Mouse (Mus musculus) MEL (cell line): ENCODE results near the gene Vgll4. TPM values are rescaled to one million over a fixed set of nuclear protein-coding genes. Genes with fewer than 3 reads are reported as not detected.

ENCODE experiments used
- DNase-seq: peaks from one replicate; pipeline ENCODE4 v3.0.0; 2011; ENCODE audit warnings: low read depth, low spot score
- H3K27ac ChIP-seq: 2 replicates; pipeline ENCODE4 v1.5.1; 2012; ENCODE audit warnings: low read depth, mild to moderate bottlenecking, control low read depth, low read length, moderate library complexity; ENCODE audit not compliant: control insufficient read depth
- H3K27me3 ChIP-seq, 2 experiments: fragments of 150-350 bp in 1 of 2; sonication (generic) in 1 of 2; 2 replicates each; pipeline ENCODE4 v1.6.1; 2012; ENCODE audit warnings: low read length in 2 of 2, mild to moderate bottlenecking in 2 of 2, improper control_type of control experiment in 1 of 2, moderate library complexity in 1 of 2; ENCODE audit not compliant: insufficient read depth in 2 of 2, control insufficient read depth in 1 of 2
- H3K36me3 ChIP-seq, 2 experiments: 2 replicates each; pipeline ENCODE4 v1.6.1; 2012 to 2014; ENCODE audit warnings: low read length in 2 of 2, improper control_type of control experiment in 1 of 2, inconsistent platforms in 1 of 2, mild to moderate bottlenecking in 1 of 2; ENCODE audit not compliant: insufficient read depth in 2 of 2, control insufficient read depth in 1 of 2
- H3K4me1 ChIP-seq, 2 experiments: fragments of 150-350 bp in 1 of 2; sonication (generic) in 1 of 2; 2 replicates each; pipeline ENCODE4 v1.6.1; 2012; ENCODE audit warnings: low read length in 2 of 2, improper control_type of control experiment in 1 of 2, mild to moderate bottlenecking in 1 of 2; ENCODE audit not compliant: insufficient read depth in 2 of 2, control insufficient read depth in 1 of 2
- H3K4me3 ChIP-seq, 2 experiments: fragments of 150-350 bp in 1 of 2; sonication (generic) in 1 of 2; 2 replicates each; pipeline ENCODE4 v1.5.1; 2012; ENCODE audit warnings: low read depth in 2 of 2, low read length in 2 of 2, mild to moderate bottlenecking in 2 of 2, moderate library complexity in 2 of 2, control low read depth in 1 of 2, improper control_type of control experiment in 1 of 2; ENCODE audit not compliant: control insufficient read depth in 1 of 2, insufficient read depth in 1 of 2
- H3K79me2 ChIP-seq: 2 replicates; pipeline ENCODE4 v1.6.1; 2012; ENCODE audit warnings: mild to moderate bottlenecking, low read length, moderate library complexity; ENCODE audit not compliant: control insufficient read depth, poor library complexity, insufficient read depth
- H3K9ac ChIP-seq: 2 replicates; pipeline ENCODE4 v1.6.1; 2012; ENCODE audit warnings: low read depth, mild to moderate bottlenecking, control low read depth, low read length, moderate library complexity; ENCODE audit not compliant: control insufficient read depth, poor library complexity, severe bottlenecking
- H3K9me3 ChIP-seq: fragments of 150-350 bp; sonication (generic); replicated peaks from 2 replicates; pipeline ENCODE4 v1.6.1; 2012; ENCODE audit warnings: mild to moderate bottlenecking, low read length, improper control_type of control experiment, moderate library complexity; ENCODE audit not compliant: insufficient read depth
- E2F4 ChIP-seq: IDR thresholded peaks from 2 replicates; pipeline ENCODE4 v1.6.1; 2011; ENCODE audit warnings: low read depth, low read length, improper control_type of control experiment, borderline replicate concordance
- ELF1 ChIP-seq: IDR thresholded peaks from 2 replicates; pipeline ENCODE4 v1.6.1; 2014; ENCODE audit warnings: low read depth, mild to moderate bottlenecking, inconsistent platforms, low read length, improper control_type of control experiment, moderate library complexity
- ETS1 ChIP-seq: IDR thresholded peaks from 2 replicates; pipeline ENCODE4 v1.6.1; 2012; ENCODE audit warnings: low read depth, mild to moderate bottlenecking, inconsistent platforms, low read length, improper control_type of control experiment, moderate library complexity
- MAFK ChIP-seq: IDR thresholded peaks from 2 replicates; pipeline ENCODE4 v1.6.1; 2011; ENCODE audit warnings: low read depth, mild to moderate bottlenecking, low read length, improper control_type of control experiment, borderline replicate concordance
- MAX ChIP-seq: IDR thresholded peaks from 2 replicates; pipeline ENCODE4 v1.6.1; 2011; ENCODE audit warnings: low read length, improper control_type of control experiment
- MAZ ChIP-seq: IDR thresholded peaks from 2 replicates; pipeline ENCODE4 v1.6.1; 2012; ENCODE audit warnings: low read depth, mild to moderate bottlenecking, inconsistent platforms, low read length, improper control_type of control experiment
- MXI1 ChIP-seq: IDR thresholded peaks from 2 replicates; pipeline ENCODE4 v1.6.1; 2011; ENCODE audit warnings: mild to moderate bottlenecking, low read depth, low read length, improper control_type of control experiment
- MYC ChIP-seq: IDR thresholded peaks from 2 replicates; pipeline ENCODE4 v1.6.1; 2011; ENCODE audit warnings: low read depth, mild to moderate bottlenecking, low read length, improper control_type of control experiment, moderate library complexity
- POLR2A ChIP-seq, 2 experiments: IDR thresholded peaks; 2 replicates each; pipeline ENCODE4 v1.6.1; 2011 to 2012; ENCODE audit warnings: low read length in 2 of 2, mild to moderate bottlenecking in 2 of 2, control low read depth in 1 of 2, improper control_type of control experiment in 1 of 2, low read depth in 1 of 2, moderate library complexity in 1 of 2; ENCODE audit not compliant: control insufficient read depth in 1 of 2, insufficient read depth in 1 of 2, poor library complexity in 1 of 2
- RAD21 ChIP-seq: IDR thresholded peaks from 2 replicates; pipeline ENCODE4 v1.6.1; 2011; ENCODE audit warnings: mild to moderate bottlenecking, low read depth, low read length, improper control_type of control experiment
- RCOR1 ChIP-seq: IDR thresholded peaks from 2 replicates; pipeline ENCODE4 v1.6.1; 2012; ENCODE audit warnings: low read depth, mild to moderate bottlenecking, inconsistent platforms, low read length, improper control_type of control experiment
- SMC3 ChIP-seq: IDR thresholded peaks from 2 replicates; pipeline ENCODE4 v1.6.1; 2011; ENCODE audit warnings: low read depth, low read length, improper control_type of control experiment
- USF1 ChIP-seq: IDR thresholded peaks from 2 replicates; pipeline ENCODE4 v1.6.1; 2014; ENCODE audit warnings: low read depth, mild to moderate bottlenecking, inconsistent platforms, low read length, improper control_type of control experiment, moderate library complexity
- USF2 ChIP-seq, 2 experiments: IDR thresholded peaks; 2 replicates each; pipeline ENCODE4 v1.6.1; 2011 to 2012; ENCODE audit warnings: improper control_type of control experiment in 2 of 2, low read length in 2 of 2, borderline replicate concordance in 1 of 2, inconsistent platforms in 1 of 2, low read depth in 1 of 2, mild to moderate bottlenecking in 1 of 2; ENCODE audit not compliant: insufficient read depth in 1 of 2
- ZKSCAN1 ChIP-seq: IDR thresholded peaks from 2 replicates; pipeline ENCODE4 v1.6.1; 2012; ENCODE audit warnings: low read depth, mild to moderate bottlenecking, inconsistent platforms, low read length, improper control_type of control experiment, moderate library complexity
- ZNF384 ChIP-seq: IDR thresholded peaks from 2 replicates; pipeline ENCODE4 v1.6.1; 2012; ENCODE audit warnings: low read depth, mild to moderate bottlenecking, inconsistent platforms, low read length, improper control_type of control experiment
- polyA plus RNA-seq, 2 experiments: library from polyadenylated mRNA; stranded (reverse) in 1 of 2; unstranded in 1 of 2; fragments of >175 nt in 1 of 2; fragments of >200 nt in 1 of 2; gene quantifications; 2 replicates each; pipeline versions ENCODE4 v1.2.1 to v1.2.4; 2012; ENCODE audit warnings: low replicate concordance in 2 of 2, low read depth in 1 of 2; ENCODE audit not compliant: insufficient read length in 2 of 2, insufficient read depth in 1 of 2, missing spikeins in 1 of 2
- total RNA-seq: library from RNA; depleted of rRNA; stranded (reverse); fragments of 300-350 nt; gene quantifications from 2 replicates; pipeline ENCODE4 v1.2.3, GENCODE M21; 2012

The Vgll4 gene
- total and polyA plus RNA-seq, 3 experiments, result 18.1 to 21.5 TPM; not detected in 1

- no peak for TF ChIP-seq ETS1
- no peak for TF ChIP-seq MAX
- Histone ChIP-seq H3K9me3 (no peaks in the 10 kb centered on the region), H3K27me3 (no peaks in the 10 kb centered on the region), H3K4me3 (no peak overlapping the region), H3K79me2 (no peaks in the 10 kb centered on the region), H3K36me3 (no peaks in the 10 kb centered on the region; a peak in 1 of 4 replicates), H3K9ac (no peak overlapping the region), H3K27ac (no peak overlapping the region), H3K4me1 (no peaks in the 10 kb centered on the region)
- DNase-seq, result no peak
Measured at GRCm38 (mm10) chr6:114935362-114935761, 34.4 kb downstream of the Vgll4 start.

DNA sequence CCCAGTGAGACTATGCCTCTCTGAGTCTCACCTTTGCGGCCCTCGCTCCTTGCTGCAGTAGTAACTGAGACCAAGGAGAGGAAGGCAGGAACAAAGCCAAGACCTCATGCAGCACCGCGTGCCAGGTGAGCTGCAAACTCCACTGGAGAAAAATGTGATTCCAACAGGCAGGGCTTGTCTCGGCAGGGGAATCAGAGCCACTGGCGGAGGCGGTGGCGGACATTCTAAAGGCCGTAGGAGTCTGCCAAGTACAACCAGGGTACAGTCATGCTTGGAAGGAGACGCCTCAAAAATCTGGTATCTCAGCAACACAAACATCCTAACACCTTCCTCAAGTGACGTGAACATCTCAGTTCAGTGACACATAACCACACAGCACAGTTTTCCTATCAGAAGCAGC is 35.7 kb downstream of the Vgll4 start:
- Histone ChIP-seq H3K9ac (no peak overlapping the region), H3K36me3 (no peaks in the 10 kb centered on the region; a peak in 1 of 4 replicates), H3K79me2 (no peaks in the 10 kb centered on the region), H3K4me1 (no peaks in the 10 kb centered on the region), H3K27ac (no peak overlapping the region), H3K9me3 (no peaks in the 10 kb centered on the region), H3K27me3 (no peaks in the 10 kb centered on the region), H3K4me3 (no peak overlapping the region)
- no peak for DNase-seq
- TF ChIP-seq MAX, result no peak
- TF ChIP-seq E2F4, result no peak
- TF ChIP-seq USF1, result no peak
- TF ChIP-seq ZKSCAN1, result no peak
- TF ChIP-seq ZNF384, result no peak
- TF ChIP-seq MXI1, result no peak
- TF ChIP-seq POLR2A (IDR thresholded peaks at IDR 0.05; ENCODE audit: control insufficient read depth in 1 of 2, insufficient read depth in 1 of 2, low read depth in 1 of 2, low read length in 2 of 2, poor library complexity in 1 of 2), result no peak
- no peak for TF ChIP-seq ELF1
- TF ChIP-seq MAZ, result no peak
- TF ChIP-seq MYC, result no peak
- TF ChIP-seq RCOR1, result no peak
- TF ChIP-seq SMC3, result no peak
- TF ChIP-seq MAFK, result no peak

DNA sequence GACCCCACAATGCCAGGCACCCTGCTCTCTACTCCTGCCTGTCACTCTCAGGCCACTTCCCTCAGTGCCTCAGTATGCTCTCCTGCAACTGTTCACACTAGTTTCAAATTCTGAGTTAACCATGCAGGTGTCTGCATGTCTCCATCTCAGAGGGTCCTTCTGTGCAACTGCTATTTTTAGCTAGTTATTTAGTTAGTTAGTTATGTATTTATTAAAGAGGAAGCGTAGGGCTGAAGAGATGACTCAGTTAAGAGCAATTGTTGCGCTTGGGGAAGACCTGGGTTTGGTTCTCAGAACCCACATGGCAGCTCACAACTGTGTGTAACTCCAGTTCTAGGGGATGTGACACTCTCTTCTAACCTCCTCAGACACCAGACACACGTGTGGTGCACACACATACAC is 36.8 kb downstream of the Vgll4 start:
- no peaks in the 10 kb centered on the region for H3K4me1 ChIP-seq
- H3K36me3 ChIP-seq, result no peaks in the 10 kb centered on the region; a peak in 1 of 4 replicates
- no peaks in the 10 kb centered on the region for H3K79me2 ChIP-seq
- H3K4me3 ChIP-seq, result no peak overlapping the region
- DNase-seq, result no peak
- no peaks in the 10 kb centered on the region for H3K27me3 ChIP-seq
- H3K9ac ChIP-seq, result no peak overlapping the region
- H3K9me3 ChIP-seq, result no peaks in the 10 kb centered on the region
- no peak for TF ChIP-seq RAD21
- TF ChIP-seq SMC3, result no peak
- TF ChIP-seq MAFK, result no peak
- no peak for TF ChIP-seq USF2 (IDR thresholded peaks at IDR 0.05; ENCODE audit: borderline replicate concordance in 1 of 2, insufficient read depth in 1 of 2, low read depth in 1 of 2, low read length in 2 of 2)
- TF ChIP-seq ZKSCAN1, result no peak
- H3K27ac ChIP-seq, result no peak overlapping the region
